Mouse (Mus musculus) C2C12 (cell line): ENCODE results near the gene Phlda2.

Experiments
- CEBPB ChIP-seq: IDR thresholded peaks from one replicate; pipeline ENCODE4 v1.6.1; 2011; ENCODE audit warnings: low read depth, mild to moderate bottlenecking, control low read depth, moderate library complexity
- CTCF ChIP-seq: IDR thresholded peaks from one replicate; pipeline ENCODE4 v1.5.1; 2011; ENCODE audit not compliant: control insufficient read depth, insufficient read depth, insufficient read length
- MAX ChIP-seq: IDR thresholded peaks from one replicate; pipeline ENCODE4 v1.6.1; 2011; ENCODE audit warnings: mild to moderate bottlenecking, control low read depth
- MYOD1 ChIP-seq: IDR thresholded peaks from one replicate; pipeline ENCODE4 v1.6.1; 2011; ENCODE audit warnings: low read depth; ENCODE audit not compliant: control insufficient read depth, insufficient read length
- MYOG ChIP-seq: IDR thresholded peaks from one replicate; pipeline ENCODE4 v1.6.1; 2011; ENCODE audit not compliant: control insufficient read depth, insufficient read length; ENCODE audit errors: extremely low read depth
- USF1 ChIP-seq: IDR thresholded peaks from one replicate; pipeline ENCODE4 v1.6.1; 2011; ENCODE audit warnings: low read depth, mild to moderate bottlenecking, control low read depth, moderate library complexity

GRCm38 (mm10) chr7:143503926-143504325 lies 976 bp upstream of the Phlda2 start:
- TF ChIP-seq CTCF: no peak
- TF ChIP-seq USF1: no peak
- TF ChIP-seq MAX: no peak
- TF ChIP-seq MYOD1: no peak
- no peak for TF ChIP-seq MYOG
- no peak for TF ChIP-seq CEBPB
